ENCODE assay signal across 25 mouse cellular contexts in genomic region chr11:62945514-62945913, GRCm38 (mm10). TPM values are rescaled to one million over a fixed set of nuclear protein-coding genes. Genes with fewer than 3 reads are reported as not detected.
DNase-seq lines count a peak whose midpoint lies in the region; ATAC-seq lines count a peak whose summit lies in the region.
"Had no signal": no experiment of that assay in that cellular context is flagged by ENCODE, and none has a peak within 500 bp of the region (broad histone marks: within the 10 kb centered on the region; RNA-seq: fewer than 3 reads in every experiment).

No protein-coding gene starts in this region.

- H3K27ac ChIP-seq in kidney, embryonic 16.5 days (ENCODE audit: low read length), result no peak overlapping the region
- no peak overlapping the region for H3K27ac ChIP-seq in midbrain, embryonic 14.5 days (replicated peaks; ENCODE audit: low read depth, low read length)
- no peak overlapping the region for H3K27ac ChIP-seq in midbrain, embryonic 15.5 days
- H3K27ac ChIP-seq: embryonic facial prominence, embryonic 15.5 days; forebrain, embryonic 15.5 days; hindbrain, embryonic 12.5 days; limb, embryonic 15.5 days; liver, embryonic 14.5 days; neural tube, embryonic 13.5 days had no signal

- DNase-seq in cerebellum, postnatal 10 days, result peak; percentile 12 to 14
- DNase-seq in cerebellum, adult 8-10 months, result no peak
- DNase-seq in kidney, postnatal 10 days, result peak; percentile 37
- peak; percentile 9 for DNase-seq in midbrain, embryonic 14.5 days
- DNase-seq in right cerebral cortex, postnatal 36 days (ENCODE audit: low spot score in 2 of 2), result no peak
- DNase-seq: adrenal gland, postnatal 14 days; cerebellum, adult 9-10 months; gastrocnemius, postnatal 14 days; left cerebral cortex, postnatal 4 days; retina, postnatal 1 day; right cerebral cortex, postnatal 25 days; thymus, postnatal 36 days had no signal

- H3K4me1 ChIP-seq in kidney, embryonic 16.5 days (ENCODE audit: insufficient read depth, low read length), result no peaks in the 10 kb centered on the region
- no peaks in the 10 kb centered on the region for H3K4me1 ChIP-seq in midbrain, embryonic 14.5 days (ENCODE audit: control insufficient read depth, insufficient read depth, low read length)
- no peaks in the 10 kb centered on the region for H3K4me1 ChIP-seq in midbrain, embryonic 15.5 days
- H3K4me1 ChIP-seq: embryonic facial prominence, embryonic 15.5 days; forebrain, embryonic 15.5 days; hindbrain, embryonic 12.5 days; limb, embryonic 15.5 days; neural tube, embryonic 13.5 days had no signal

- H3K9ac ChIP-seq in kidney, embryonic 16.5 days (replicated peaks; ENCODE audit: low read length), result no peak overlapping the region
- H3K9ac ChIP-seq in midbrain, embryonic 14.5 days (replicated peaks; ENCODE audit: low read length), result no peak overlapping the region
- H3K9ac ChIP-seq in midbrain, embryonic 15.5 days, result no peak overlapping the region
- H3K9ac ChIP-seq: embryonic facial prominence, embryonic 15.5 days; forebrain, embryonic 15.5 days; hindbrain, embryonic 12.5 days; limb, embryonic 15.5 days; liver, embryonic 14.5 days; neural tube, embryonic 13.5 days had no signal

- WGBS in kidney, embryonic 16.5 days, result 59% methylated on average over 4 of the region's 4 CpGs
- 68% methylated on average over 4 of the region's 4 CpGs for WGBS in midbrain, embryonic 14.5 days
- 71% methylated on average over 4 of the region's 4 CpGs for WGBS in midbrain, embryonic 15.5 days

- H3K9me3 ChIP-seq in kidney, embryonic 16.5 days (ENCODE audit: low read length), result no peaks in the 10 kb centered on the region
- H3K9me3 ChIP-seq in midbrain, embryonic 14.5 days (ENCODE audit: control insufficient read depth, low read length), result no peaks in the 10 kb centered on the region
- H3K9me3 ChIP-seq in midbrain, embryonic 15.5 days, result no peaks in the 10 kb centered on the region
- H3K9me3 ChIP-seq: embryonic facial prominence, embryonic 15.5 days; forebrain, embryonic 15.5 days; hindbrain, embryonic 12.5 days; limb, embryonic 15.5 days; neural tube, embryonic 13.5 days had no signal

- ATAC-seq in kidney, embryonic 16.5 days (ENCODE audit: low FRiP score, low TSS enrichment), result no peak
- no peak for ATAC-seq in midbrain, embryonic 14.5 days (ENCODE audit: low FRiP score, low TSS enrichment)
- no peak for ATAC-seq in midbrain, embryonic 15.5 days (replicated peaks)
- ATAC-seq: forebrain, embryonic 15.5 days; lung, postnatal 0 days; midbrain, embryonic 16.5 days had no signal

- no peaks in the 10 kb centered on the region for H3K36me3 ChIP-seq in kidney, embryonic 16.5 days (ENCODE audit: insufficient read depth, low read length)
- no peaks in the 10 kb centered on the region for H3K36me3 ChIP-seq in midbrain, embryonic 14.5 days (ENCODE audit: control insufficient read depth, insufficient read depth, low read length)
- no peaks in the 10 kb centered on the region for H3K36me3 ChIP-seq in midbrain, embryonic 15.5 days (replicated peaks)
- H3K36me3 ChIP-seq: embryonic facial prominence, embryonic 15.5 days; forebrain, embryonic 15.5 days; hindbrain, embryonic 12.5 days; limb, embryonic 15.5 days; neural tube, embryonic 13.5 days had no signal

- H3K27me3 ChIP-seq in kidney, embryonic 16.5 days (ENCODE audit: insufficient read depth, low read length), result no peaks in the 10 kb centered on the region
- no peaks in the 10 kb centered on the region for H3K27me3 ChIP-seq in midbrain, embryonic 14.5 days (ENCODE audit: control insufficient read depth, insufficient read depth, low read length)
- no peaks in the 10 kb centered on the region for H3K27me3 ChIP-seq in midbrain, embryonic 15.5 days (replicated peaks)
- H3K27me3 ChIP-seq: embryonic facial prominence, embryonic 15.5 days; forebrain, embryonic 15.5 days; hindbrain, embryonic 12.5 days; limb, embryonic 15.5 days; neural tube, embryonic 13.5 days had no signal

- H3K4me3 ChIP-seq in kidney, embryonic 16.5 days (ENCODE audit: low read length), result no peak overlapping the region
- H3K4me3 ChIP-seq in midbrain, embryonic 14.5 days (replicated peaks; ENCODE audit: low read depth, low read length), result no peak overlapping the region
- H3K4me3 ChIP-seq in midbrain, embryonic 15.5 days, result no peak overlapping the region
- H3K4me3 ChIP-seq: embryonic facial prominence, embryonic 15.5 days; forebrain, embryonic 15.5 days; hindbrain, embryonic 12.5 days; limb, embryonic 15.5 days; myocyte; neural tube, embryonic 13.5 days had no signal

- no peak overlapping the region for H3K4me2 ChIP-seq in kidney, embryonic 16.5 days (replicated peaks; ENCODE audit: low read depth, low read length)
- no peak overlapping the region for H3K4me2 ChIP-seq in midbrain, embryonic 14.5 days (ENCODE audit: low read length)
- H3K4me2 ChIP-seq in midbrain, embryonic 15.5 days, result no peak overlapping the region
- H3K4me2 ChIP-seq: embryonic facial prominence, embryonic 15.5 days; forebrain, embryonic 15.5 days; hindbrain, embryonic 12.5 days; limb, embryonic 15.5 days; neural tube, embryonic 13.5 days had no signal

RNA-seq across cellular contexts. Expression of gene Cdrt4, which starts 5.5 kb away (rescaled TPM):
- polyA plus RNA-seq in kidney, embryonic 16.5 days (2015; fragmentation: Nextera tagmentation; extraction: Ambion mirVana), result not detected in 2 replicates
- not detected in 2 replicates for polyA plus RNA-seq in midbrain, embryonic 14.5 days (2014; fragmentation: Nextera tagmentation; extraction: Ambion mirVana)
- polyA plus RNA-seq in midbrain, embryonic 15.5 days (2015; fragmentation: Nextera tagmentation; extraction: Ambion mirVana), result not detected in 2 replicates
- polyA plus RNA-seq: forebrain, embryonic 15.5 days; heart, embryonic 14.5 days; hindbrain, embryonic 12.5 days; liver, embryonic 14.5 days; midbrain, embryonic 16.5 days; myocyte; neural tube, embryonic 13.5 days; spleen, adult 2 months had no signal

Comparison
In these comparisons a context has a peak if more than half of its experiments do, and no peak if none do; other contexts are left out.
1. DNase-seq: peak in cerebellum, postnatal 10 days (2 of 2), kidney, postnatal 10 days (single experiment) and midbrain, embryonic 14.5 days (single experiment); none in cerebellum, adult 8-10 months (single experiment) and right cerebral cortex, postnatal 36 days (0 of 2).